Mouse (Mus musculus): ENCODE results near the gene Cln3. TPM values are rescaled to one million over a fixed set of nuclear protein-coding genes. Genes with fewer than 3 reads are reported as not detected.
A peak's percentile ranks its signal among the peaks of the same experiment; 100 is the strongest.

Gene Cln3
- total and polyA plus RNA-seq, 3 experiments, result 20.5 to 61.9 TPM; not detected in 1

GRCm38 (mm10) chr7:126601896-126602295 is 16.3 kb upstream of the Cln3 start:
- Histone ChIP-seq H3K4me3 (ENCODE audit: control insufficient read depth in 1 of 2, insufficient read depth in 1 of 2, low read depth in 2 of 2, low read length in 2 of 2) (no peak overlapping the region), H3K9ac (ENCODE audit: control insufficient read depth, low read depth, low read length, poor library complexity, severe bottlenecking) (no peak overlapping the region), H3K9me3 (replicated peaks; ENCODE audit: insufficient read depth, low read length) (no peaks in the 10 kb centered on the region), H3K27me3 (ENCODE audit: control insufficient read depth in 1 of 2, insufficient read depth in 2 of 2, low read length in 2 of 2) (no peaks in the 10 kb centered on the region), H3K36me3 (ENCODE audit: control insufficient read depth in 1 of 2, insufficient read depth in 2 of 2, low read length in 2 of 2) (peaks cover 0 to 7% of the 10 kb centered on the region in 2 experiments; a peak in 2 of 4 replicates), H3K27ac (ENCODE audit: control insufficient read depth, low read depth, low read length) (no peak overlapping the region), H3K4me1 (ENCODE audit: control insufficient read depth in 1 of 2, insufficient read depth in 2 of 2, low read length in 2 of 2) (peaks cover 4 to 8% of the 10 kb centered on the region in 2 experiments), H3K79me2 (ENCODE audit: control insufficient read depth, insufficient read depth, low read length, poor library complexity) (no peaks in the 10 kb centered on the region)
- no peak for TF ChIP-seq MXI1 (IDR thresholded peaks at IDR 0.05; ENCODE audit: low read depth, low read length)
- TF ChIP-seq MAFK (IDR thresholded peaks at IDR 0.05; ENCODE audit: borderline replicate concordance, low read depth, low read length), result no peak
- TF ChIP-seq BHLHE40 (IDR thresholded peaks at IDR 0.05; ENCODE audit: borderline replicate concordance, low read depth, low read length), result no peak
- no peak for TF ChIP-seq E2F4 (IDR thresholded peaks at IDR 0.05; ENCODE audit: borderline replicate concordance, low read depth, low read length)
- no peak for TF ChIP-seq POLR2A (IDR thresholded peaks at IDR 0.05; ENCODE audit: control insufficient read depth in 1 of 2, insufficient read depth in 1 of 2, low read depth in 1 of 2, low read length in 2 of 2, poor library complexity in 1 of 2)
- TF ChIP-seq RAD21 (IDR thresholded peaks at IDR 0.05; ENCODE audit: low read depth, low read length), result no peak
- no peak for TF ChIP-seq UBTF (IDR thresholded peaks at IDR 0.05; ENCODE audit: borderline replicate concordance, insufficient read depth, low read depth, low read length)
- no peak for TF ChIP-seq KAT2A (conservative IDR thresholded peaks at IDR 0.05; ENCODE audit: low read depth, low read length)
- no peak for TF ChIP-seq TBP (IDR thresholded peaks at IDR 0.05; ENCODE audit: low read depth, low read length)
- no peak for TF ChIP-seq ZMIZ1 (IDR thresholded peaks at IDR 0.05; ENCODE audit: low read depth, low read length)
- DNase-seq (ENCODE audit: low read depth, low spot score), result no peak

- H3K36me3 ChIP-seq (ENCODE audit: control insufficient read depth in 1 of 2, insufficient read depth in 2 of 2, low read length in 2 of 2), result peaks cover 0 to 7% of the 10 kb centered on the region in 2 experiments; a peak in 2 of 4 replicates
- no peak overlapping the region for H3K9ac ChIP-seq (ENCODE audit: control insufficient read depth, low read depth, low read length, poor library complexity, severe bottlenecking)
- H3K27ac ChIP-seq (ENCODE audit: control insufficient read depth, low read depth, low read length), result peak overlapping the region; percentile 29; the same call in 1 of the 2 replicates
- peaks cover 0 to 3% of the 10 kb centered on the region in 2 experiments; a peak in 2 of 4 replicates for H3K27me3 ChIP-seq (ENCODE audit: control insufficient read depth in 1 of 2, insufficient read depth in 2 of 2, low read length in 2 of 2)
- no peaks in the 10 kb centered on the region for H3K9me3 ChIP-seq (replicated peaks; ENCODE audit: insufficient read depth, low read length)
- peaks cover 4 to 8% of the 10 kb centered on the region in 2 experiments for H3K4me1 ChIP-seq (ENCODE audit: control insufficient read depth in 1 of 2, insufficient read depth in 2 of 2, low read length in 2 of 2)
- no peak overlapping the region for H3K4me3 ChIP-seq (ENCODE audit: control insufficient read depth in 1 of 2, insufficient read depth in 1 of 2, low read depth in 2 of 2, low read length in 2 of 2)
- DNase-seq (ENCODE audit: low read depth, low spot score), result peak; percentile 74
- no peaks in the 10 kb centered on the region for H3K79me2 ChIP-seq (ENCODE audit: control insufficient read depth, insufficient read depth, low read length, poor library complexity)
- TF ChIP-seq EP300 (IDR thresholded peaks at IDR 0.05; ENCODE audit: low read depth in 1 of 2, low read length in 2 of 2) (peak; percentile 53 to 61; a peak in 3 of 4 replicates), ETS1 (IDR thresholded peaks at IDR 0.05; ENCODE audit: low read depth, low read length) (peak; percentile 41), MAX (IDR thresholded peaks at IDR 0.05; ENCODE audit: low read length) (0 out of 2 replicates have a peak, but pooled peaks have one; percentile 30), ELF1 (IDR thresholded peaks at IDR 0.05; ENCODE audit: low read depth, low read length) (0 out of 2 replicates have a peak, but pooled peaks have one; percentile 6), TCF12 (IDR thresholded peaks at IDR 0.05; ENCODE audit: low read depth, low read length) (peak; percentile 42; the same call in 1 of the 2 replicates), CHD1 (IDR thresholded peaks at IDR 0.05; ENCODE audit: low read depth, low read length) (no peak), RCOR1 (IDR thresholded peaks at IDR 0.05; ENCODE audit: low read depth, low read length) (peak; percentile 39; the same call in 1 of the 2 replicates), KAT2A (conservative IDR thresholded peaks at IDR 0.05; ENCODE audit: low read depth, low read length) (peak; percentile 27; the same call in 1 of the 2 replicates), HCFC1 (IDR thresholded peaks at IDR 0.05; ENCODE audit: low read depth, low read length) (0 out of 2 replicates have a peak, but pooled peaks have one; percentile 29), NELFE (IDR thresholded peaks at IDR 0.05; ENCODE audit: low read depth, low read length) (0 out of 2 replicates have a peak, but pooled peaks have one; percentile 15), MAFK (IDR thresholded peaks at IDR 0.05; ENCODE audit: borderline replicate concordance, low read depth, low read length) (0 out of 2 replicates have a peak, but pooled peaks have one; percentile 14), TBP (IDR thresholded peaks at IDR 0.05; ENCODE audit: low read depth, low read length) (0 out of 2 replicates have a peak, but pooled peaks have one; percentile 25), UBTF (IDR thresholded peaks at IDR 0.05; ENCODE audit: borderline replicate concordance, insufficient read depth, low read depth, low read length) (no peak), GATA1 (IDR thresholded peaks at IDR 0.05; ENCODE audit: low read depth, low read length) (peak; percentile 76), RAD21 (IDR thresholded peaks at IDR 0.05; ENCODE audit: low read depth, low read length) (no peak)
These were observed 13.3 kb upstream of the Cln3 start for GRCm38 (mm10) chr7:126598919-126599318.

Data from MEL (cell line).